ENCODE assay signal across 8 mouse cellular contexts in the genomic region with DNA sequence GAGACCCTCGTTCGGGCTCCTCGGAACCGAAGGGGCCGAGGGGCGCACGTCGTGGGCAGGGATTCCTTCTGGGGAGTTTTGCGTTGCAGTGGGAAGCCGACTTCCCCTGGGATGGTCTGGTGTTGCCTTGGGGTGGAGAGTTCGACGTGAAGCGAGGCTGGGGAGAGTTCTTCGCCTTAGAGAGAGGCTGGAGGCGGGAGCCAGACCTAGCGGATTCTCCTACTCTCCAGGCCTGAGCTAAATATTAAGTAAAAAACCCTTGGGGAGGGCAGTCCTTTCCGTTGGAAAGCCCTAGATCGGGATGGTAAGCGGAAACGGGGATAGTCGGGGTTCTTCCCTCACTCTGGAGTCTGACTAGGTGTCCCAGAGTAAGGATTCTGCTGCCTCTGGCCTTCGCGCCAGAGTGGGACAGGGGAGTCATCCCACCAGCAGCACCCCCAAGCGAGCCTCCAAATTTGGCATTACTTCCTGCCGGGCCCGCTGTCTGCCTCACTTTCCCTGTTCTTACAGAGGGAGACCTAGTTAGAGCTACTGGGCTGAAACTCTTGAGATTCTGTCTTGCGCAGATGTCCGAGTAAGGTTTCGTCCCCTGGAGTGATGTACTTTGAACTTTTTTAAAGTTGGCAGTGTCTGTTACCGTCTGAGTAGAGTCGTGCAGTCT. TPM values are rescaled to one million over a fixed set of nuclear protein-coding genes. Genes with fewer than 3 reads are reported as not detected.
DNase-seq lines count a peak whose midpoint lies in the region; ATAC-seq and TF ChIP-seq lines count a peak whose summit lies in the region.

No protein-coding gene starts in this region.

- no peaks in the 10 kb centered on the region for H3K27me3 ChIP-seq in heart, embryonic 15.5 days

- H3K4me3 ChIP-seq in ES-E14 (ENCODE audit: insufficient read depth in 1 of 2, low read depth in 1 of 2, low read length in 2 of 2, poor library complexity in 1 of 2, severe bottlenecking in 1 of 2) = peak overlapping the region; percentile 75 to 82
- H3K4me3 ChIP-seq in heart, embryonic 15.5 days = peak overlapping the region; percentile 97

- ATAC-seq in heart, embryonic 15.5 days (replicated peaks; ENCODE audit: insufficient number of reproducible peaks, insufficient read depth, low FRiP score, low read depth) = peak; percentile 2; the same call in 1 of the 2 replicates
- ATAC-seq in megakaryocyte, adult 5-6 weeks (ENCODE audit: poor library complexity, severe bottlenecking) = 0 out of 2 replicates have a peak, but pooled peaks have one; percentile 6

- no peaks in the 10 kb centered on the region for H3K9me3 ChIP-seq in ES-E14 (ENCODE audit: control insufficient read depth, insufficient read depth, low read depth, low read length)
- H3K9me3 ChIP-seq in heart, embryonic 15.5 days (replicated peaks) = no peaks in the 10 kb centered on the region

- H3K9ac ChIP-seq in ES-E14 (ENCODE audit: insufficient read depth, low read depth, low read length, poor library complexity, severe bottlenecking) = peak overlapping the region; percentile 69
- H3K9ac ChIP-seq in heart, embryonic 15.5 days = peak overlapping the region; percentile 97

- H3K4me1 ChIP-seq in ES-E14 (ENCODE audit: control insufficient read depth in 2 of 2, insufficient read depth in 2 of 2, low read length in 2 of 2, poor library complexity in 1 of 2) = peaks cover 0 to 2% of the 10 kb centered on the region in 2 experiments; a peak in 1 of 4 replicates
- H3K4me1 ChIP-seq in heart, embryonic 15.5 days (replicated peaks) = peaks cover 17% of the 10 kb centered on the region

- WGBS in heart, embryonic 15.5 days = under 1% methylated on average over 31 of the region's 31 CpGs

- no peaks in the 10 kb centered on the region for H3K36me3 ChIP-seq in ES-E14 (ENCODE audit: control insufficient read depth, insufficient read depth, low read length, poor library complexity, severe bottlenecking)
- no peaks in the 10 kb centered on the region for H3K36me3 ChIP-seq in heart, embryonic 15.5 days

- no peak overlapping the region for H3K27ac ChIP-seq in ES-E14 (ENCODE audit: insufficient read depth, low read depth, low read length, poor library complexity, severe bottlenecking)
- H3K27ac ChIP-seq in heart, embryonic 15.5 days = peak overlapping the region; percentile 94

- peak; percentile 14 for DNase-seq in gastrocnemius, adult 18-20 months (ENCODE audit: low spot score)
- DNase-seq in gastrocnemius, postnatal 25 days = no peak
- no peak for DNase-seq in ES-E14 (ENCODE audit: low read depth, low spot score)
- peak; percentile 52 for DNase-seq in embryo, embryonic 11 days
- peak; percentile 50 for DNase-seq in kidney, postnatal 14 days
- DNase-seq in thymus, postnatal 14 days = peak; percentile 49

- in situ Hi-C loops in ES-E14 (cut with MboI; ENCODE audit: low sequenced_read_pairs in 2 of 2, unreplicated experiment in 2 of 2) = no loop called here

- H3K4me2 ChIP-seq in heart, embryonic 15.5 days = peak overlapping the region; percentile 92

TF ChIP-seq in ES-E14, 5 proteins besides CTCF, POLR2A, EP300 and RAD21:
- no peak for TF ChIP-seq ZC3H11A (IDR thresholded peaks at IDR 0.05; ENCODE audit: borderline replicate concordance, low read depth, low read length)
- TF ChIP-seq CHD2 (IDR thresholded peaks at IDR 0.05; ENCODE audit: low read depth, low read length) = no peak
- TF ChIP-seq HCFC1 (IDR thresholded peaks at IDR 0.05; ENCODE audit: borderline replicate concordance, insufficient read depth, low read length) = no peak
- TF ChIP-seq MAFK (IDR thresholded peaks at IDR 0.05; ENCODE audit: insufficient read depth, low read depth, low read length) = no peak
- TF ChIP-seq ZNF384 (IDR thresholded peaks at IDR 0.05; ENCODE audit: low read depth, low read length) = no peak

RNA-seq across cellular contexts. Expression of a gene that starts 0.8 kb away (rescaled TPM):
- 10 to 100 TPM; 18.0 to 22.8 TPM for total RNA-seq in gastrocnemius, adult 18-20 months (2021)
- 10 to 100 TPM; 16.7 to 18.7 TPM for total RNA-seq in gastrocnemius, postnatal 25 days (2021)
- total RNA-seq in ES-E14 (2012; rRNA removed) = 26.9 and 35.9 TPM in 2 replicates
- polyA plus RNA-seq in heart, embryonic 15.5 days (2015; fragmentation: Nextera tagmentation; extraction: Ambion mirVana) = 33.6 and 35.2 TPM in 2 replicates
- total RNA-seq in megakaryocyte, adult 5-6 weeks (2015) = 27.8 and 33.4 TPM in 2 replicates
- 93.2 and 103 TPM in 2 replicates for total RNA-seq in megakaryocyte, adult 5-6 weeks (2017)

RNA-seq across cellular contexts. Expression of a gene that starts 0.9 kb away (rescaled TPM):
- 1 to 10 TPM; 7.9 TPM for total RNA-seq in gastrocnemius, adult 18-20 months (2021)
- 1 to 10 TPM; 7.9 to 8.3 TPM for total RNA-seq in gastrocnemius, postnatal 25 days (2021)
- total RNA-seq in ES-E14 (2012; rRNA removed) = 19.5 and 22.4 TPM in 2 replicates
- 20.3 and 22.4 TPM in 2 replicates for polyA plus RNA-seq in heart, embryonic 15.5 days (2015; fragmentation: Nextera tagmentation; extraction: Ambion mirVana)
- total RNA-seq in megakaryocyte, adult 5-6 weeks (2015) = 31.8 and 36.4 TPM in 2 replicates
- 34.2 and 35.3 TPM in 2 replicates for total RNA-seq in megakaryocyte, adult 5-6 weeks (2017)

Comparison
In these comparisons a context has a peak if more than half of its experiments do, and no peak if none do; other contexts are left out.
1. DNase-seq: peak in gastrocnemius, adult 18-20 months (single experiment), embryo, embryonic 11 days (single experiment), kidney, postnatal 14 days (single experiment) and thymus, postnatal 14 days (single experiment); none in gastrocnemius, postnatal 25 days (single experiment) and ES-E14 (single experiment).